Mouse (Mus musculus) E14TG2a.4 (cell line): ENCODE data around the gene 4930562C15Rik.

Experiments
- CTCF ChIP-seq: conservative IDR thresholded peaks from 2 replicates; pipeline ENCODE4 v1.5.1; 2014; ENCODE audit warnings: low read length
- NANOG ChIP-seq: IDR thresholded peaks from 2 replicates; pipeline ENCODE4 v1.6.1; 2014; ENCODE audit warnings: borderline replicate concordance, low read length, mixed read lengths

DNA sequence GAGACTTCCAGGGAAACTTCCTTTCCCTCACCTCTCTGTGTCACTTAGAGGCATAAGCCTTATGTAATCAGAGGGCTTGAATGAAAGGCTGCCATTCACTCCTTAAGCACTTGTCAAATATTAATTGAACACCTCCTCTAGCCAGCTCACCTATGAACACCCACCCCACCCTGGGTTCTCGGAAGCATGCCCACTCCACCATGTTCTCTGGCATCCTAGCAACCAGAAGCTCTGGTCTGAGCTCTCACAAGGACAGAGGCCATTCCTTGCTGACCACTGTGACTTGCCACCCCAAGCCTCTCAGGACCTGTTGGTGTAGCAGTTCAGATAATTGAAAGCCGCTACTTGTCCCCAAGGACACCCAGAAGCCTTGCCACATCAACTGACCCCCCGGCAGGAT lies at the start of gene 4930562C15Rik:
- no peak for TF ChIP-seq CTCF
- TF ChIP-seq NANOG, result no peak
